Comparison of ENCODE assay signal across 8 mouse cellular contexts in the genomic region with DNA sequence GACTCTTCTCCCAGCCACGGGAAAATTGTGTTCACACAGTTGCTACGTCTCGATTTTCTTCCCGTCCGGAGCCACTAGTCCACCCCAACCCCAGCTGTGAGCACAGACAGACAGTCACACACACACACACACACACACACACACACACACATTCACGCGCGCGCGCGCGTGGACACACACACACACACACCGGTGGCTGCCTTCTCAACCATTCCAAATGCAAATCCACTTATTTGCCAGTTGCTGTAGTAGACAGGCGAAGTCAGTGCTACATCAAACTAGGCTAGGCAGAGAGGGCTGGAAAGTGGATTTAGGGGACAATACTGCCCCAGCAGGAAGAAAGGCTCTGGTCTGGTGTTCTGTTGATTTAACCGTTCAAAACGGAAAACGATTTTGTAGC.
DNase-seq lines count a peak whose midpoint lies in the region; ATAC-seq lines count a peak whose summit lies in the region.

No protein-coding gene starts in this region.

- H3K4me1 ChIP-seq in megakaryocyte, embryonic 14.5 days, result peaks cover 52% of the 10 kb centered on the region
- H3K4me1 ChIP-seq in hindbrain, embryonic 11.5 days (replicated peaks; ENCODE audit: control insufficient read depth, insufficient read depth, low read length), result 0 out of 2 replicates have a peak, but pooled peaks cover 2% of the 10 kb centered on the region

- no peaks in the 10 kb centered on the region for H3K9me3 ChIP-seq in megakaryocyte, embryonic 14.5 days
- H3K9me3 ChIP-seq in hindbrain, embryonic 11.5 days (ENCODE audit: control insufficient read depth, low read length), result no peaks in the 10 kb centered on the region

- no peak overlapping the region for H3K9ac ChIP-seq in hindbrain, embryonic 11.5 days (ENCODE audit: low read depth, low read length)

- peaks cover 67% of the 10 kb centered on the region for H3K27me3 ChIP-seq in megakaryocyte, embryonic 14.5 days (replicated peaks)
- H3K27me3 ChIP-seq in hindbrain, embryonic 11.5 days (ENCODE audit: control insufficient read depth, insufficient read depth, low read length), result peaks cover 33% of the 10 kb centered on the region

- WGBS in hindbrain, embryonic 11.5 days, result 4% methylated on average over 17 of the region's 17 CpGs

- ATAC-seq in megakaryocyte, adult 5-6 weeks (ENCODE audit: poor library complexity, severe bottlenecking), result no peak
- ATAC-seq in hindbrain, embryonic 11.5 days (ENCODE audit: low FRiP score), result peak; percentile 20; the same call in 1 of the 2 replicates
- ATAC-seq in monocyte, adult 5-6 weeks (replicated peaks; ENCODE audit: insufficient number of reproducible peaks, low FRiP score, low TSS enrichment, poor library complexity, severe bottlenecking), result no peak

- no peak overlapping the region for H3K27ac ChIP-seq in hindbrain, embryonic 11.5 days (ENCODE audit: low read depth, low read length)

- peak; percentile 67 to 74 for DNase-seq in cerebellum, postnatal 10 days
- no peak for DNase-seq in cerebellum, postnatal 4 days (ENCODE audit: low spot score in 2 of 2)
- peak; percentile 45 for DNase-seq in hindbrain, embryonic 11.5 days (ENCODE audit: low spot score)
- DNase-seq in mesoderm, embryonic 11.5 days (ENCODE audit: low read depth, low spot score), result peak; percentile 13
- DNase-seq in urinary bladder, postnatal 10 days (ENCODE audit: low spot score), result no peak

- H3K4me2 ChIP-seq in hindbrain, embryonic 11.5 days (replicated peaks; ENCODE audit: low read depth, low read length), result peak overlapping the region; percentile 99

- H3K36me3 ChIP-seq in megakaryocyte, embryonic 14.5 days (replicated peaks; ENCODE audit: low read length), result no peaks in the 10 kb centered on the region
- H3K36me3 ChIP-seq in hindbrain, embryonic 11.5 days (ENCODE audit: control insufficient read depth, insufficient read depth, low read length), result no peaks in the 10 kb centered on the region

- H3K4me3 ChIP-seq in megakaryocyte, embryonic 14.5 days (replicated peaks), result peak overlapping the region; percentile 96
- H3K4me3 ChIP-seq in hindbrain, embryonic 11.5 days (ENCODE audit: low read depth, low read length), result peak overlapping the region; percentile 60; the same call in 1 of the 2 replicates

Comparison
In these comparisons a context has a peak if more than half of its experiments do, and no peak if none do; other contexts are left out.
1. DNase-seq: peak in cerebellum, postnatal 10 days (2 of 2), hindbrain, embryonic 11.5 days (single experiment) and mesoderm, embryonic 11.5 days (single experiment); none in cerebellum, postnatal 4 days (0 of 2) and urinary bladder, postnatal 10 days (single experiment).